Mouse (Mus musculus) forebrain, postnatal 0 days (tissue): ENCODE results near the gene Lyve1. TPM values are rescaled to one million over a fixed set of nuclear protein-coding genes. Genes with fewer than 3 reads are reported as not detected.
"Not testable (repeated sequence)": the region's sequence is repeated elsewhere in the genome, so short reads cannot be mapped to it uniquely, and the experiment has no call there.

Experiments
- ATAC-seq: fragments of 200-750 bp; cut with Nextera tagmentation; 2 replicates; pipeline ENCODE4 v1.8.0; 2017; ENCODE audit warnings: mild to moderate bottlenecking, moderate library complexity
- DNase-seq: peaks from one replicate; pipeline ENCODE4 v3.0.0-alpha.2; 2015
- H3K27ac ChIP-seq: fragments of 300-500 bp; sonication (generic); 2 replicates; pipeline ENCODE4 v1.5.1; 2014; ENCODE audit warnings: low read depth, mild to moderate bottlenecking, antibody characterized with exemption, low read length, moderate library complexity, mixed read lengths
- H3K27me3 ChIP-seq: fragments of 300-500 bp; sonication (generic); 2 replicates; pipeline ENCODE4 v1.6.1; 2014; ENCODE audit warnings: mild to moderate bottlenecking, low read length, mixed read lengths; ENCODE audit not compliant: insufficient read depth
- H3K36me3 ChIP-seq: fragments of 300-500 bp; sonication (generic); 2 replicates; pipeline ENCODE4 v1.6.1; 2014; ENCODE audit warnings: mild to moderate bottlenecking, moderate library complexity; ENCODE audit not compliant: insufficient read depth
- H3K4me1 ChIP-seq: fragments of 300-500 bp; sonication (generic); 2 replicates; pipeline ENCODE4 v1.6.1; 2014; ENCODE audit warnings: antibody characterized with exemption; ENCODE audit not compliant: insufficient read depth
- H3K4me2 ChIP-seq: fragments of 300-500 bp; sonication (generic); 2 replicates; pipeline ENCODE4 v1.6.1; 2014; ENCODE audit warnings: low read depth, mild to moderate bottlenecking, moderate library complexity
- H3K4me3 ChIP-seq: fragments of 300-500 bp; sonication (generic); 2 replicates; pipeline ENCODE4 v1.5.1; 2014; ENCODE audit warnings: low read depth, low read length, mixed read lengths
- H3K9ac ChIP-seq: fragments of 300-500 bp; sonication (generic); 2 replicates; pipeline ENCODE4 v1.6.1; 2014; ENCODE audit warnings: mild to moderate bottlenecking
- H3K9me3 ChIP-seq: fragments of 300-500 bp; sonication (generic); 2 replicates; pipeline ENCODE4 v1.6.1; 2016; ENCODE audit warnings: low read length
- CTCF ChIP-seq: sonication (generic); IDR thresholded peaks from 2 replicates; pipeline ENCODE4 v1.5.1; 2016; ENCODE audit warnings: antibody characterized with exemption, control low read depth, low read depth
- WGBS: fragments of 180-500 bp; shearing (Covaris S2); extraction: QIAGEN DNeasy Blood & Tissue Kit; methylation state at CpG from one replicate; pipeline ENCODE4 v1.1.7; 2014; 5-methylcytosine and 5-hydroxymethylcytosine counted together
- polyA plus RNA-seq: library from polyadenylated mRNA; unstranded; fragments of >200 nt; fragmentation: Nextera tagmentation; extraction: Ambion mirVana; gene quantifications from 2 replicates; pipeline ENCODE4 v1.2.1, GENCODE M21; 2015
- total RNA-seq: library from RNA; depleted of rRNA; stranded (reverse); fragments of >200 nt; gene quantifications from 2 replicates; pipeline ENCODE4 v1.2.3, GENCODE M21; 2014; rRNA removed

The Lyve1 gene
- 8.4 and 12.3 TPM in 2 replicates for total RNA-seq
- polyA plus RNA-seq, result 5.8 and 6.6 TPM in 2 replicates

DNA sequence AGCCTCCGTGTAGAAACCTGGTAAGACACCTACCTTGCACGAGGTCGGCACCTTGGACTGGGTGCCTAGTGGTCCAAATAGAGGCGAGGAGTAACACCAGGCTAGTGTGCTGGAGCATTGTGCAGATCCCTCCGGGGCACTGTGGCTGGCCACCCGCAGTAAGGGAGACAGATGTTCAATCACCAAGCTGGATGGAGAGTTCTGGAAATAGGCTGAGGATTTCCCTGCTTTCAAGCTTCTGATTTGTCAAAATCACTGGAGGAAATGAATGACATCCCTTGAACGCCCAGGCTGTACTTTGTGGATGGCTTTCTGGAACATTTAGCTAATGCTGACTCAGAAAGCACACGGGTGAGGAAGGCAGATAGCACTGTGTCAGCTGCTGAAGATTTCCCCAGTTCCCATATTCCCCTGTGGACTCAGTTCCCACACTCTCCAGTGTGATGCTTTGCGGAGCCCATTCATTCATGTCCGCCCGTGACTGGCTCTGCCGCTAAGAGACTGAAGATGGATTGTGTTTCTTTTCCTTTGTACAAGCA is at the start of gene Lyve1:
Gene Lyve1, minus strand, starts transcription at position 489 of the 539 bp plus-strand sequence.
- ATAC-seq, result no peak
- Histone ChIP-seq H3K9me3 (no peaks in the 10 kb centered on the region), H3K36me3 (no peaks in the 10 kb centered on the region), H3K27ac (no peak within 1 kb of the TSS), H3K4me3 (no peak within 1 kb of the TSS), H3K4me1 (no peaks in the 10 kb centered on the region), H3K4me2 (no peak within 1 kb of the TSS), H3K9ac (no peak within 1 kb of the TSS), H3K27me3 (no peaks in the 10 kb centered on the region)
- WGBS, result 80% methylated on average over 12 of the region's 12 CpGs
- TF ChIP-seq CTCF, result no peak
- DNase-seq, result no peak

DNA sequence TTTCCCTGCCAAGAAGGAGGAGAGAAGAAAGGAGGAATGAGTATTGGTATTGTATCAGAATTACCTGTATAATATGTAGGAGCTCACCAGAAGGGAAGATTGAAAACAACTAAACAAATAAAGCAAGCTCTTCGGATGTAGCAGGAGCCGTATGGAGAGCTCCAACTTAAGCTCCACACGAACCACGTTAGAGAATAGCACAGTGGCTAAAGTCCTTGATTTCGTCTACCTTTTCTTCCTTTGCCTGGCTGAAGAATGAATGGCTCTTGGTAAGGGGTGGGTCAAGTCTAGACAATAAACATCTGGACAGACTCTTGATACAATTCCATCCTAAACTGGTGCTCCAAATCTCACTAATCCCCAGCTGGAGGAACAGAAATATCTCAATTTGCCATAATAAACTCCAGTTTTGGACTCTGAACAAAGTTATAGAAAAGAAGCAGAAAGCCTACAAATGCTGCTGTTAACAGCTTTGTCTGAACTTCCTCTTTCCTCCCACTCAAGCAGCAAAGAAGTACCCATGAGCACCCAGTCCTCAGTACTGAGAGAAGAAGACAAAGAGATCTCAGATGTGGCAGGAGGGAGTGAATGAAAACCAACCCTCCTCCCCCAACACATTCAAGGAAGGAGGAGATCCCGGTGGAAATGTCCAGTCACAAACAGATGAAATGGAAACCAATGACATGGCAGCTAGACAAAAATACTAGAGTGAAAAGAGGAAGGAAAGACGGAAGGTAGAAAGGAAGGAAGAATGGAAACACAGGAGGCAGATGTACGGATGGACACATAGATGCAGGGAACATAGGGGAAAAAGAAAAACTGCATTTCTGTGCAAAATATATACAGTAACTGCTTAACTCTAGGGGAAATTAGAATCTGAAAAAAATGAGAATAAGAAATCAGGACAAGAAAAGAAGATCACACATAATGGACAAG is 45.4 kb upstream of the Lyve1 start:
- H3K27ac ChIP-seq, result no peak overlapping the region

DNA sequence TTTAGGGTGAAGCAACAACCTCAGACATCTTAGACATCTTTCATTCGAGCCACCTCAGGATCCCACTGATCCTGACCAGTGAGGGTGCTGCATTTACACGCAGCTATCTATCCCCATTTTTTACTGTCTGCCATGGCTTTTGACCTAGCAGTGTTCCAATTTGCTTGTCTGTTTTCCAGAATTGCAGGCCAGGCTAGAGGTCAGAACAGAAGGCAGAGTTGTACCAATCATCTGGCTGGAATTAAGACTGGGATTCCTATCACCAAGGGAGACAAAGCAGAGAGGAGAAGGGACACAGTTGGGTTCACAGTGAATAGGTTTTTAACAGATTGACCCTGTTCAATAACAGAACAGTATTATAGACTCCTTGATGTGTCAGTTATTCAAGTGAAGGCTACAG is 43.5 kb upstream of the Lyve1 start:
- ATAC-seq (no peak), DNase-seq (no peak)
- WGBS, result 83% methylated on average over 2 of the region's 2 CpGs
- Histone ChIP-seq H3K4me1 (no peaks in the 10 kb centered on the region), H3K9me3 (no peaks in the 10 kb centered on the region), H3K4me3 (no peak overlapping the region), H3K4me2 (no peak overlapping the region), H3K27ac (no peak overlapping the region), H3K27me3 (no peaks in the 10 kb centered on the region), H3K36me3 (no peaks in the 10 kb centered on the region), H3K9ac (no peak overlapping the region)
- TF ChIP-seq CTCF, result no peak

More for the DNA sequence above, 45.4 kb upstream of the Lyve1 start:
- TF ChIP-seq CTCF, result no peak
- Histone ChIP-seq H3K4me1 (no peaks in the 10 kb centered on the region), H3K27me3 (no peaks in the 10 kb centered on the region), H3K9ac (no peak overlapping the region), H3K4me2 (no peak overlapping the region), H3K36me3 (no peaks in the 10 kb centered on the region), H3K9me3 (no peaks in the 10 kb centered on the region), H3K4me3 (no peak overlapping the region)
- 75% methylated on average over 8 of the region's 8 CpGs for WGBS
- ATAC-seq (no peak), DNase-seq (no peak)

DNA sequence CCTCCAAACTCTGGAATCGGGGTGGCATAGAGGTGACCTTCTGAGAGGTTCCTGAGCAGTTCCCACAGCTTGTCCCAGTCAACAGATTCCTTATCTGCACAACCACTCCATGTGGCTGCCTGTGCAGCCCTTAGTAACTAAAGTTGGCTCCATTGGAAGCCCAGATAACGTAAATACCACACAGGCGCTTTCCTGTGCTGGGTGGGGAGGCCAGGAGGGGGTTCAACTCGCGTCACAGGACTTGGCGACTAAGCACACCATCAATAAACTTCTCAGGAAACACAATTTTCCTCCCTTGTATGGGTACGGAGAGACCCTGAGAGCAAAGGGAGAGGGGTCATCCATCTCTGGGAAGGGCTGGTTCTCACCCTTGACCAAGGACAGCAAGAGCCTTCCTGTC is 40.2 kb upstream of the Lyve1 start:
- no peak for TF ChIP-seq CTCF
- Histone ChIP-seq H3K4me1 (no peaks in the 10 kb centered on the region), H3K36me3 (no peaks in the 10 kb centered on the region), H3K27ac (no peak overlapping the region), H3K4me3 (no peak overlapping the region), H3K9me3 (no peaks in the 10 kb centered on the region), H3K4me2 (no peak overlapping the region), H3K9ac (no peak overlapping the region), H3K27me3 (no peaks in the 10 kb centered on the region)
- no peak for DNase-seq
- WGBS, result 87% methylated on average over 7 of the region's 7 CpGs
- no peak for ATAC-seq

DNA sequence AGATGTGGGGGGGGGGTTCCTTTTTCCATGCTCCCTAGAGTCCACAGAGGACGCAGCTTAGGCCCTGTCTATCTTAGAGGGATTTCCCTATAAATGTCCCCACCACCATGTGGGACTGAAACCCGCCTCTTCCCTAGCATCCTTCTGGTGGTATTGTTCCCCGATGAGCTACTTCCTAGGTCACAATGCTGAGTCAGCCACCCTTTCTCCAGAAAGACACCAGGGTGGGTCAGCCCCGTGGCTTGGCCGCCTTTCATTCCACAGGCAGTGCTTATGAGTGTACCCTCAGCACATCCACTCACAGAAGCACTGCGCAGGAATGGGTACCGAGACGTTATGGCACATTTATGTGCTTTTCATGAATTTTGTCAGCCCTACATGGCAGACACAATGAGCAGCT is 34.2 kb upstream of the Lyve1 start:
- no peaks in the 10 kb centered on the region for H3K27me3 ChIP-seq
- TF ChIP-seq CTCF, result no peak
- no peaks in the 10 kb centered on the region for H3K9me3 ChIP-seq
- no peaks in the 10 kb centered on the region for H3K36me3 ChIP-seq
- no peak overlapping the region for H3K27ac ChIP-seq
- no peak overlapping the region for H3K4me3 ChIP-seq
- H3K4me2 ChIP-seq, result no peak overlapping the region
- H3K4me1 ChIP-seq, result no peaks in the 10 kb centered on the region
- ATAC-seq (no peak), DNase-seq (no peak)
- WGBS, result 90% methylated on average over 8 of the region's 8 CpGs
- no peak overlapping the region for H3K9ac ChIP-seq

GRCm38 (mm10) chr7:110896453-110896852 is 33.4 kb upstream of the Lyve1 start:
- H3K27ac ChIP-seq, result no peak overlapping the region
- ATAC-seq, result no peak
- no peak overlapping the region for H3K9ac ChIP-seq
- TF ChIP-seq CTCF, result no peak
- H3K27me3 ChIP-seq, result no peaks in the 10 kb centered on the region
- no peak for DNase-seq
- no peaks in the 10 kb centered on the region for H3K4me1 ChIP-seq
- no peaks in the 10 kb centered on the region for H3K9me3 ChIP-seq
- no peaks in the 10 kb centered on the region for H3K36me3 ChIP-seq
- no peak overlapping the region for H3K4me2 ChIP-seq
- WGBS, result 93% methylated on average over 7 of the region's 7 CpGs
- no peak overlapping the region for H3K4me3 ChIP-seq

GRCm38 (mm10) chr7:110895772-110896171 is 32.7 kb upstream of the Lyve1 start:
- ATAC-seq, result not testable (repeated sequence)

More at GRCm38 (mm10) chr7:110895772-110896171, 32.7 kb upstream of the Lyve1 start:
- 81% methylated on average over 9 of the region's 10 CpGs for WGBS
- H3K4me2 ChIP-seq, H3K36me3 ChIP-seq, H3K4me3 ChIP-seq, H3K9ac ChIP-seq, H3K27ac ChIP-seq, DNase-seq, H3K27me3 ChIP-seq, H3K9me3 ChIP-seq, H3K4me1 ChIP-seq: not testable (repeated sequence)
